Comparison of ENCODE assay signal across 9 mouse cellular contexts in genomic region chr4:82538069-82538811, GRCm38 (mm10).
DNase-seq lines count a peak whose midpoint lies in the region; ATAC-seq lines count a peak whose summit lies in the region.
"Had no signal": no experiment of that assay in that cellular context is flagged by ENCODE, and none has a peak within 500 bp of the region (broad histone marks: within the 10 kb centered on the region; RNA-seq: fewer than 3 reads in every experiment).

No protein-coding gene starts in this region.

- peak overlapping the region; percentile 42 for H3K9ac ChIP-seq in embryonic facial prominence, embryonic 15.5 days
- peak overlapping the region; percentile 58 for H3K9ac ChIP-seq in hindbrain, embryonic 12.5 days
- H3K9ac ChIP-seq in liver, embryonic 11.5 days (ENCODE audit: low read depth, low read length), result peak overlapping the region; percentile 13; the same call in 1 of the 2 replicates

- H3K4me3 ChIP-seq in embryonic facial prominence, embryonic 15.5 days (replicated peaks), result peak overlapping the region; percentile 41
- peak overlapping the region; percentile 23 for H3K4me3 ChIP-seq in hindbrain, embryonic 12.5 days
- H3K4me3 ChIP-seq in liver, embryonic 11.5 days (ENCODE audit: low read depth, low read length), result peak overlapping the region; percentile 39
- H3K4me3 ChIP-seq: megakaryocyte, embryonic 14.5 days had no signal

- DNase-seq in heart, adult 11 months, result peak; percentile 94
- DNase-seq in heart, postnatal 25 days (ENCODE audit: low spot score), result no peak
- peak; percentile 52 for DNase-seq in liver, embryonic 11.5 days (ENCODE audit: low spot score)
- peak; percentile 72 for DNase-seq in neural tube, embryonic 10.5 days (ENCODE audit: extremely low spot score, low spot score)
- no peak for DNase-seq in thymus, adult 18-20 months

- H3K9me3 ChIP-seq in embryonic facial prominence, embryonic 15.5 days (replicated peaks), result no peaks in the 10 kb centered on the region
- H3K9me3 ChIP-seq in hindbrain, embryonic 12.5 days (replicated peaks), result no peaks in the 10 kb centered on the region
- no peaks in the 10 kb centered on the region for H3K9me3 ChIP-seq in liver, embryonic 11.5 days (ENCODE audit: control insufficient read depth, low read length)

- peak overlapping the region; percentile 69; the same call in 1 of the 2 replicates for H3K27ac ChIP-seq in embryonic facial prominence, embryonic 15.5 days (replicated peaks)
- no peak overlapping the region for H3K27ac ChIP-seq in hindbrain, embryonic 12.5 days
- no peak overlapping the region for H3K27ac ChIP-seq in liver, embryonic 11.5 days (ENCODE audit: low read depth, low read length)

- H3K36me3 ChIP-seq in embryonic facial prominence, embryonic 15.5 days, result no peaks in the 10 kb centered on the region
- H3K36me3 ChIP-seq in hindbrain, embryonic 12.5 days, result no peaks in the 10 kb centered on the region
- H3K36me3 ChIP-seq in liver, embryonic 11.5 days (ENCODE audit: control insufficient read depth, insufficient read depth, low read length), result no peaks in the 10 kb centered on the region

- WGBS in embryonic facial prominence, embryonic 15.5 days, result 2% methylated on average over 30 of the region's 30 CpGs
- under 1% methylated on average over 30 of the region's 30 CpGs for WGBS in hindbrain, embryonic 12.5 days
- WGBS in liver, embryonic 11.5 days, result 2% methylated on average over 30 of the region's 30 CpGs

- peaks cover 41% of the 10 kb centered on the region for H3K4me1 ChIP-seq in embryonic facial prominence, embryonic 15.5 days
- H3K4me1 ChIP-seq in hindbrain, embryonic 12.5 days, result peaks cover 41% of the 10 kb centered on the region
- H3K4me1 ChIP-seq in liver, embryonic 11.5 days (replicated peaks; ENCODE audit: control insufficient read depth, insufficient read depth, low read length), result peaks cover 6% of the 10 kb centered on the region; the same call in 1 of the 2 replicates
- H3K4me1 ChIP-seq: megakaryocyte, embryonic 14.5 days had no signal

- H3K27me3 ChIP-seq in embryonic facial prominence, embryonic 15.5 days, result peaks cover 6% of the 10 kb centered on the region
- peaks cover 48% of the 10 kb centered on the region for H3K27me3 ChIP-seq in hindbrain, embryonic 12.5 days
- peaks cover 51% of the 10 kb centered on the region for H3K27me3 ChIP-seq in liver, embryonic 11.5 days (replicated peaks; ENCODE audit: control insufficient read depth, insufficient read depth, low read length)

- intact Hi-C loops in heart, postnatal 25 days (cut with DNase I), result loop anchor here (5.0 kb wide), 1 partner anchor 36 kb away; no protein-coding TSS in a partner anchor

- ATAC-seq in embryonic facial prominence, embryonic 15.5 days (ENCODE audit: insufficient number of reproducible peaks, low FRiP score, low TSS enrichment, low read depth), result no peak
- ATAC-seq in hindbrain, embryonic 12.5 days (ENCODE audit: low FRiP score), result no peak
- ATAC-seq in liver, embryonic 11.5 days (replicated peaks; ENCODE audit: low FRiP score), result no peak
- no peak for ATAC-seq in granulocyte monocyte progenitor cell, adult 5-6 weeks (replicated peaks; ENCODE audit: poor library complexity, severe bottlenecking)

- H3K4me2 ChIP-seq in embryonic facial prominence, embryonic 15.5 days (replicated peaks), result peak overlapping the region; percentile 71
- H3K4me2 ChIP-seq in hindbrain, embryonic 12.5 days (replicated peaks), result peak overlapping the region; percentile 62
- H3K4me2 ChIP-seq in liver, embryonic 11.5 days, result peak overlapping the region; percentile 59

Comparison
In these comparisons a context has a peak if more than half of its experiments do, and no peak if none do; other contexts are left out.
1. DNase-seq: peak in heart, adult 11 months (single experiment), liver, embryonic 11.5 days (single experiment) and neural tube, embryonic 10.5 days (single experiment); none in heart, postnatal 25 days (single experiment) and thymus, adult 18-20 months (0 of 2).
2. Peak in every context shown above with its lines, with median percentiles within 50 percentile points of each other: H3K4me2 ChIP-seq, H3K4me3 ChIP-seq and H3K9ac ChIP-seq.